Mouse (Mus musculus) urinary bladder, postnatal 4 days (tissue): ENCODE data around the gene Rnasek.

Source experiments
- DNase-seq, 2 experiments: peaks; one replicate each; pipeline ENCODE4 v3.0.0; 2021 to 2022; ENCODE audit warnings: low spot score in 2 of 2

Gene Rnasek

GRCm38 (mm10) chr11:70236717-70237116, 2.9 kb downstream of the Rnasek start:
- DNase-seq, result no peak

- DNase-seq, result no peak
These were observed 4.3 kb downstream of the Rnasek start for GRCm38 (mm10) chr11:70235254-70235900.

DNA sequence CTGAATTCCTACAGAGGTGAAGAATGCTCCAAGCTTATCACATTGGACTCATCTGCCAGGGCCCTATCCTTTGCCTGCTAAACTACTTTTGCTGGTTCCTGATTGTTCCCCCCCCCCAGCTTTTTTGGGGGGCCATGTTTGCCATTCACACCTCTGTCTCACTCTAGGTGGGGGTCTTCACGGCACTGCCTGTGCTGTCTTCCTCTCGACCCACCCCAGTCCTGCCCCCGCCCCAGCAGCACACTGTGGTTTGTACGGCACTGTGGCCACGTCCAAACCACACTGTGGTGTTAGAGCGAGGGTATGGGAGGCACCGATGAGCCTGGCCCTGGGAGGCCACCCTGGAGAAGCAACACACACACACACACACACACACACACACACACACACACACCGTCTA, 5.1 kb downstream of the Rnasek start:
- DNase-seq, result no peak

DNA sequence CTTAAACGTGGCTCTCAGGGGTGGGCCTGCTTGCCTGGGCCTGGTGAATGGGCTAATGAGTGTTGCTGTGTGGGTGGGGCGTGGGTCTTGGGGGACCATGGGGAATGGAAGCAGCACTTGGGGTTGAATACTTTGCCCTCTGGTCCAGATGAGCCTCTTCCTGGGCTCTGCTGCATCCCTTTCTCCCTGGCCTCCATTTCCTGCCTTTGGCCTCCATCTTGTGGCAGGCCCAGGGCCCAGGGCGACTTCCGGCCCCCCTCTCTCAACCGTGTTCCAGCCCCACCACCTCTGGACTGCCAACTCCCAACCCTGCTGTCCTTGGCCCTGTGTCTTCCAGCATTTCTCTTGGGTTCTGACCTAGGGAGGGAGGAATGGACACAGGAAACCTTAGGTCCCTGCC, 5.6 kb downstream of the Rnasek start:
- DNase-seq, result no peak

DNA sequence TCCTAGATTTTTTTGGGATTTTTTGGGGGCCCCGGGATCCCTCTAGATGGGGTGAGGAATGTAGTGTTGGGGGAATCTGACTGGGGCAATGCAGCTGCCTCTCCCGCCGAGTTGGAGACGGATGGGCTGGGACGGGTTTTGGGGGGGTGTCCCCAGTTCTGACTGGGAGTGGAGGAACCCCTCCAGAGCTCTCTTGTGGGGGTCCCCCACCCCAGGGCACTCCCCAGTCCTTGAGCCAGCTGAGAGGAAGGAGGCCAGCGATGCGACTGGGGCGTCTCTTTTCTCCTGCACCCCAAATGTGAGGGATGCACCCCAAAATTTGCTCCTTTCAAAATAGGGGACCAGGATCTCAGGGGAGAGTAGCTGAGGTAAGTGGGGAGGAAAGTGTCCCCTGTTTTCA, 6.6 kb downstream of the Rnasek start:
- no peak for DNase-seq

- peak in 1 of 2 experiments; percentile 61 for DNase-seq
These were observed 7.1 kb downstream of the Rnasek start for GRCm38 (mm10) chr11:70232546-70232945.

DNA sequence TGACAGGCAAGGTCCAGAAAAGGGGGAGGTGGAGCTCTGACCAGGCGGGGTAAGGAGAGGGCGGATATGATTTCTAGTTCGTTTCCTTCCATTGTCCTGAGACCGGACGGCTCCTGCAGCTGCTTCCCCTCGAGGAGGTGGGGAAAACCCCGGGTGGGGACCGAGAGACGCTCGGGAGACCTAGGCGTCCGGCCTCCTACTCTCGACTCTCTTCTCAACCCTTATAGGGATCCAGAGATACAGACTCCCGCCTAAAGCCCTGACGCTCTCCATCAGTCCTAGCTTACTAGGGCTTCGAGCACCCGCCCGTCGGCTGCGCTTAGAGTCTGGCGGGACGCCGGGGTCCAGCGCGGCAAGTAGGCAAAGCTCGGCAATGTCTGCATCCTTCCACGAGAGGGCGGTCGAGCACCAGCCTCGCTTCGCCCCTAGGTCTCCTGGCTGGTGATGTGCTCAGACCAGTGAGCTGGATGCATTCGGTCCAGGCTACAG, 9.4 kb downstream of the Rnasek start:
- DNase-seq, result peak; percentile 85 to 90

DNA sequence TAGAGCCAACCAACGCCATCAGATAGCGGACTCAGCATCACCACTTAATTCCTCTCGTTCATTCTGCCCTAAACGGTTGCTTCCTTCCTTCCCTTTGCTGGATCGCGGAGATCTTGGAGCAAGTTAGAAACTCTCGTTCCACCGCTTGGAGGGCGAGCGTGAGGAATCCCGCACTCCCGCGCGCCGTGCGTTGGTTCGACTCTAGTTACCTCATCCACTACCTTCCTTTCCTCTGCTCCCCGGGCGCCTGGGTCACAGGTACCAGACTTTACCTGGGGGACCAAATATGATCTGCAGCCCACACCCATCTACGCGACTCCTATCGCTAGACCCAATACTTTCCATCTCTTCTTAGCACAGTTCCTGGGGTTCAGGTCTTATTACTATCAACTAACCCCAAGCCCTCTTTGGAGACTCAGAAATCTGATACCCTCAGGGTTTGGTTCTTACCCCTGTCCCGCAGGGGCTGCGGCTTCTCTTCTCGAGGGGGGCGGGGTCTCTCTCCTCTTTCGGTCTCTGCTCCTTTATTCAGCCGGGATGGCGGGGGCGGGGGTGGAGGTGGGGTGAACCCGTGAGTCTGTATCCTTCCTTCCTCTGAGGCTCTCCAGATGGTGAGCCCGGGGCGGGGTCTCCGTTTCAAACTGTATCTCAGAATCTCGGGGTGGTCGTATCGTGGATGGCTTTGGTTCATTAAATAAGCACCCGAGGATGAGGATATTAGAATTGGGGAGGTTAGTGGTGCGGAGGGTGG, 10.2 kb downstream of the Rnasek start, which contains the start of gene Bcl6b:
Bcl6b (minus strand) TSS at position 539 of the 751 bp plus-strand sequence.
- no peak for DNase-seq

DNA sequence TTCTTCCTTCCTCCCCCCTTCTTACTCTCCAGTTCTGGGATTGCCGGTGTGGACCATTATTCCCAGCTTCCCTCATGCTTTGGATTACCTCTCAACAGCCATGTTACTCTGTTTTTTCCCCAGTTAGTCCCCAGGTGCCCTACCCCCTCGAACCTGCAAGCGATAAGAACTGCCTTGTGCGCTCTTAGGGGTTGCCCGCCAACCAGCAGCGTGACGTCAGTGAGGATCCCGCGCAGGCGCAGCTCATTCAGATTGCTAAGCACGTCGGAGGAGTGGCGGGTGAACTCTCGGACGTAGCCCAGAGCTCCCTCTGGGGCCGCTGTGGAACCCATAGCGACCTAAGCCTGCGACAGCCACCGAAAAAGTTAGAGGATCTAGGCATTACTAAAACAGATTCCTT, 10.8 kb downstream of the Rnasek start:
- peak; percentile 66 to 86 for DNase-seq

- DNase-seq, result no peak
These were observed 11.9 kb downstream of the Rnasek start for GRCm38 (mm10) chr11:70227661-70228245.

DNA sequence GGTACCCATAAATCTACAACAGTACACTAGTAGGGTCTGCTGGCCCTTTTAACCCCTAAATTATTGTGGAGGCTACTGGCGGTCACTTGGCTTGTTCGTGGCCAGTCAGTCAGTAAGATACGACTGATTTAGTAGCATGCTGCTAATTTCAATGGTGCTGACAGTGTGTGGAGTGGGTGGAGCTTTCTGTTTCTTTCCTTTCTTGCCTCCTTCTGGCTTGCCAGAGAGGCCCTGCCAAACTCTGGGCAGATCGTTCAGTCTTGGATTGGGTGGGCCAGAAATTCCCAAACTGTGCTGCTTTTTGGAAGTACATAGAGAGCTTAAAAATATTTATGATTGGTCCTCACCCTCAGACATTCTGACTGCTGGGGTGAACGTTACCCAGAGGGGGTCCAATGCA, 12.5 kb downstream of the Rnasek start:
- DNase-seq, result no peak

GRCm38 (mm10) chr11:70226602-70226890, 13.1 kb downstream of the Rnasek start:
- DNase-seq, result no peak

DNA sequence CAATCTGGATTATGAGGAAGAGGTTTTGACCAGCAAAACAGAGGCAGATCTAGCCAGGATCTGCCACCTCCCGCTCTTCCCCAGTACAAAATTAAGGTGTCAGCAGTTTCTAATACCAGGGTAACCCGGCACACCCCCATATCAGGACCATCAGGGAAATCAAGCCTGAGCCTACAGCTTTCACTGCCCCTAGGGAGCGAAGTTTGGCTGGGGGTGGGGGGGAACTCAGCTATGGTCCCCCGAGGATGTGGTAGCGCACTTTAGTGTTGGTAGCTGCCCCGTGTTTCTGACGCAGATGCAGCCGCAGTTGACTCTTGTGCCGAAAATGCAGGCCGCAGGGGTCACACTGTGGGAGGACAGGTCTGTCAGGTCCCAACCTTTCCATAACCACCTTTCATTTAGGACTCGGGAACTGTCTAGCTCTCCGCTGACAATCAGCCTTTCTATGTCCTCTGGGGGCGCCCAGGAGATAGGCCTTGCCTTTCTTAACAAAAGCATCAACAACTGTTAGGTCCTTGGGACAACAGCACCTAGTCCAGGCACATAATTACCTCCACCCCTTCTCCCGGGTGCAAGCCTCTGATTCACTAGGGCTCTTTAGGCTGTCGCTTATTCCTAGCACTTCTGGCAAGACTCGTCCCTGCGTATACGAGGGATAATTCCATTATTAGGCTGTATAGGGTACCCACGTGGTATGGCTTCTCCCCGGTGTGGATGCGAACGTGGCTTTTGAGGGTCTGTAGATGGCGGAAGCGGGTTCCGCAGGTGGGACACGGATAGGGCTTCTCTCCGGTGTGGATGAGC, 13.6 kb downstream of the Rnasek start:
- DNase-seq, result no peak

DNA sequence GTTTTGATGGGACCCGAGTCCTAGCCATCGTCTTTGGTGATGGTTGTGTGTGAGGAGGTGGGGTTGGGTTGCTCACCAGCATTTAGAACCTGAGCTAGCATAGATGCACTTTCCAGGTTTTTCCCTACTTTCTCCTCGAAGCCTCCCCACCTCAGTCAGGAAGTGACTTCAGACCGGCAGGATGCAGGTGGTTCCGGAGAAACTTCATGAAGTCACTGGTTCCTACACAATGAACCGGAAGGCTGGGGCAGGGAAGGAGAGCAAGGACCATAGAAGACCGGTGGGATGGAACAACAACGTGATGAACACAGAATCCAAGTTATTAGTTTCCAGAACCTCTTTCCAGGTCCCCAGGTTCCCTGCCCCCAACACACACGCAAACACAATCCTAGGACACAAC, 15.9 kb downstream of the Rnasek start:
- no peak for DNase-seq

DNA sequence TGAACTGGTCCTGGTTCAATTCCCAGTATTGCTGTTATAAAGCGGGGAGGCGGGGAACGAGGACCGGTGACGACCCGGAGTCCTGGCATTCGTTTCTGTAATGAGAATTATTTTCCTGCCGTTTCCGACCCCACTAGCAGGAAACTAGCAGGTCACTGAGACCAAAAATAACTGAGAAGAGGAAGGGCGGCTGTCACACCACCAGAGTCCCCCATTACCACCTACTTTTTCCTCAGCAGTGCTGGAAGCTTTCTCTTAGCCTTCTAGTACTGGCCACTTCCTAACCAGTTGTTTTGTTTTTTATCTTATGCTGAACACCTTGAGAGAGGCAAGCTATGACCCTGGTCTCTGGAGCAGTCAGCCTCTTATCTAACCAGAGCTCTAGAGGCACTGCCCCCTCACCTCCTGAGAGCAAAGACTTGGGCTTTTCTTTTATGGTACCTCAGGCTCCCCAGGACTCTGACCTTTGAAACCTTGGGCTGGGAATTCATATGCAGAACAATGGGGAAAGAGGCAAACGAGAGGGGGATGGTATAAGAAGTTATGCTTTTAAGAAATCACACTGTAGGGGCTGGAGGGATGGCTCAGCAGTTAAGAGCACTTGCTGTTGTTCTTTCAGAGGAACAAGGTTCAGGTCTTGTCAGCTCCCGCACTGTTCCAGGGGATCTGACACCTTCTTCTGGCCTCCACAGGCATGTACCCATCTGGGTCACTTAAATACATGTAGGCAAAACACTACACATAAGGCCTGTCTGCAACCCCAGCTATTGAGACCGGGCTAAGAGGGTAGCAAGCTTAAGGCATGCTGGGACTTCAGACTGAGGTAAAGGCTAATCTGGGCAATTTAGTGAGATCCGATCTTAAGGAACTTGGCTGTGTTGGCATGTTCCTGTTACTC, 17.8 kb downstream of the Rnasek start:
- no peak for DNase-seq

DNA sequence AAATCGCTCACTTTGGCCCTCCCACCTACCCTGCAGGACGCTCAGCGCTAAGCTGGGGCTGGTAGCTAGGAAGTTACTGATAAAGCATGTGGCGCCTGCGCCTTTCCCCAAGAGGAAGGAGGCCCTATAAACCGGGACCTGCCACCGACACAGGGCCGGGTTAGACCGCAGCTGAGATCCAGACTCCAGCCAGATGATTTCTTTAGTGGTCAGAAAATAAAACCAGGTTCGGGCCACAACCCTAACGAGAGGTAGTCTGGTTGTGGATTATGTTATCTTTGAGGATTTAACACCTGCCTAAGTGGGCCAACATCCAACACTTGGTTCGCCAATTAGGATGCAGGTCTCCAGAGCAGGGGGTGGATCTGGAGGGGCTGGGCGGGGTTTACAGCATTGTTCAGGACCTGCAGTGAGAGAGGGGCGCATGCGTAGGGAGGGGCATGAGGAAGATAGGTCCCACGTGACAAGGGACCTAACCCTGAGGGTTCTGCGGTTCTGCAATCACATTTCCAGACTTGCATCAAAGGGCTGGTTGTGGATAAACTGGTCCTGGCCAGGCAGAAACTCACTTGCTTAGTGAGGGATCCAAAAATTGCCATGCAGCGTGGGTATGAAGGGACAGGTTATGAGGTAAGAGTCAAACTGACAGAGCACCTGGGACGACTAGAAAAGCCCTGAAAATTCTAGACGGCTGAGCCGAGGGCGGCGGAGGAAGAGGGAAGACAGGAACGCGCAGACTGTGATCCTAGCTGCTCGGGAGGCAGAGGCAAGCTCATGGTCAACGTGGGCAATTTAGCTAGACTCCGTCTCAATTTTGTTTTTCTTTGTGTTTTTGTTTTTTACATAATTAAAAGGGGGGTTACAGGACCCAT, 18.7 kb downstream of the Rnasek start, which contains the start of gene Slc16a13:
Slc16a13 (minus strand) TSS at position 334 of the 872 bp plus-strand sequence.
- peak; percentile 84 to 92 for DNase-seq

GRCm38 (mm10) chr11:70220323-70220722, 19.3 kb downstream of the Rnasek start:
- DNase-seq, result no peak

DNA sequence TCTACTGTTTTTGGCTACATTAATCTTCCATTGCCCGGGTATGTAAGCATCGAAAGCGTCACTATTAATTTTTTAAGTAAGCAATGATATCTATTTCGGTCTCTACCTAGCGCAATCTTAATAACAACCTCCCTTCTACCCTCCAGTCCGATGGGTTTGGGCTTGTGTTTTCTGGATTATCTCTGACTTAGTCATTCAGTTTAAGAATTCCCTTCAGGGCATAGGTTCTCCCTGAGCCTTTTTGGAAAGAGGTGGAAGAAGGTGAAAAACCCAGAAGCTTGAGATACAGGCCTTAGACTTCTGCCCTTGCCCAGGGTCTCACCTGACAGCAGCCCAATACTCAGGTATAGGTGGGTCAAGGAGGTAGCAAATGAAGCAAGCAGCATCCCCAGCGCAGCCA, 19.8 kb downstream of the Rnasek start:
- no peak for DNase-seq

DNA sequence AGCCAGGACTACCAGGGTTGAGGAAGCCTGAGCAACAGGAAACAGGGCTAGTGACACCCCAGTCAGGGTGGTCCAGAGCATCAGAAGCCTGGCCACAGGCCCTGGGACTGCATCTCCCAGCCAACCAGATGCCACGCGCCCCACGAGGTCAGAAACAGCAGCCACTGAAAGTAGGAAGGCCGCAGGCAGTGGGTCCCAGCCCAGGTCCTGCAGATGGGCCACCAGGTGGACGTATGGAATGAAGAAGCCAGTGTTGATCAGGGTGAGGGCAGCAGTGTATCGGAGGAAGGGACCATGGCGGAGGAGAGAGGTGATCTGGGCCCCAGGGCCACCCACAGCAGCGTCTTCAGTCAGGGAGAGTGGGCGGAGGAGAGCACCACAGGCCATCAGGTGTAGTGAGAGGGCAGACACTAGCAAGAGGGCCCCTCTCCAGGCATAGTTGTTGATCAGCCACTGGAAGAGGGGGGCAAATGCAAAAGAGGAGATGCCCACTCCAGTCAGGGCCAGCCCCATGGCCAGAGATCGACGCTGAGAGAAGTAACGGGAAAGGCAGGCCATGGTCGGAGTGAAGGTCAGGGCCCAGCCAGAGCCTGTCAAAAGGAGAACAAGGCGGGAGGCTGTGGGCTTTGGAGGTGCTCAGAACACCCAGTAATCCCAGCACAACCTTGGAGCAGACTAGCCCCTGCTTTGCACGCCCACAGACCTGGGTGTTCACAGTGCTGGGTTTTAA, 20.7 kb downstream of the Rnasek start:
- DNase-seq, result no peak
